Mouse (Mus musculus) kidney, adult 2 months (tissue): ENCODE measurements around the gene Gid4. TPM values are rescaled to one million over a fixed set of nuclear protein-coding genes. Genes with fewer than 3 reads are reported as not detected.

Experiments used
- DNase-seq: peaks from one replicate; pipeline ENCODE4 v3.0.0; 2021
- H3K27ac ChIP-seq: fragments of 200-500 bp; 2 replicates; pipeline ENCODE4 v1.5.1; 2012; ENCODE audit warnings: low read depth, low read length, control low read depth, inconsistent platforms; ENCODE audit not compliant: insufficient read depth
- H3K27me3 ChIP-seq: fragments of 200-500 bp; replicated peaks from 2 replicates; pipeline ENCODE4 v1.6.1; 2012; ENCODE audit warnings: mild to moderate bottlenecking, moderate library complexity, low read length, inconsistent platforms; ENCODE audit not compliant: control insufficient read depth, insufficient read depth
- H3K36me3 ChIP-seq: fragments of 200-500 bp; 2 replicates; pipeline ENCODE4 v1.6.1; 2012; ENCODE audit warnings: mild to moderate bottlenecking, moderate library complexity, low read length, inconsistent platforms; ENCODE audit not compliant: control insufficient read depth, insufficient read depth
- H3K4me1 ChIP-seq: fragments of 200-500 bp; 2 replicates; pipeline ENCODE4 v1.6.1; 2011; ENCODE audit warnings: low read length; ENCODE audit not compliant: control insufficient read depth, insufficient read depth
- H3K4me3 ChIP-seq: fragments of 200-500 bp; 2 replicates; pipeline ENCODE4 v1.5.1; 2011; ENCODE audit warnings: mild to moderate bottlenecking, low read depth, low read length, control low read depth; ENCODE audit not compliant: insufficient read depth
- CTCF ChIP-seq: fragments of 200-500 bp; conservative IDR thresholded peaks from 2 replicates; pipeline ENCODE4 v1.5.1; 2011; ENCODE audit warnings: low read depth, mild to moderate bottlenecking, control low read depth, low read length, moderate library complexity, mixed read lengths; ENCODE audit not compliant: insufficient read depth, insufficient read length
- POLR2A ChIP-seq: fragments of 200-500 bp; IDR thresholded peaks from one replicate; pipeline ENCODE4 v1.6.1; 2011; ENCODE audit warnings: low read depth, low read length, control low read depth
- WGBS: fragments of 180-500 bp; shearing (Covaris S2); methylation state at CpG from one replicate; pipeline ENCODE4 v1.1.7; 2018; 5-methylcytosine and 5-hydroxymethylcytosine counted together
- polyA plus RNA-seq: library from polyadenylated mRNA; depleted of rRNA; stranded (reverse); fragments of >200 nt; gene quantifications from 2 replicates; pipeline ENCODE4 v1.2.3, GENCODE M21; 2012

Gid4 gene
- polyA plus RNA-seq, 1 experiment, result 25.5 TPM

DNA sequence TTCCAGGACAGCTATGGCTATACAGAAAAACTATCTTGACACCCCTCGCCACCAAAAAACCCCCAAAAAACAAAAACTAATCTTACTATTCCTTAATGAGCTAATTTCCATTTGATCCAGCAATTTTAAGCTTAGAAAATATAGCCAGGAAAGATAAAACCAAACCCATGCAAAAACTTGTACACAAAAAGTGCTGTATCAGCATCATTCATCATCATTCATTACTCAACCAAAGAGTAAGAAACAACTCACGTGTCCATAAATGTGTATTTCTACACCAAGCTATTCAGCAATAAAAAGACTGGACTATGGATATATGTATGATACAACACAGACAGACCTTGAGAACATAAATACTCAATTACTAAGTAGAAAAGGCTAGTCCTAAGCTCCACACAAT is 4.0 kb upstream of the Gid4 start:
- no peak overlapping the region for H3K4me3 ChIP-seq
- no peaks in the 10 kb centered on the region for H3K27me3 ChIP-seq
- H3K4me1 ChIP-seq, result 0 out of 2 replicates have a peak, but pooled peaks cover 5% of the 10 kb centered on the region
- H3K36me3 ChIP-seq, result peaks cover 2% of the 10 kb centered on the region
- H3K27ac ChIP-seq, result no peak overlapping the region
- DNase-seq, result no peak
- no peak for TF ChIP-seq CTCF
- WGBS, result 75% methylated on average over 2 of the region's 2 CpGs

DNA sequence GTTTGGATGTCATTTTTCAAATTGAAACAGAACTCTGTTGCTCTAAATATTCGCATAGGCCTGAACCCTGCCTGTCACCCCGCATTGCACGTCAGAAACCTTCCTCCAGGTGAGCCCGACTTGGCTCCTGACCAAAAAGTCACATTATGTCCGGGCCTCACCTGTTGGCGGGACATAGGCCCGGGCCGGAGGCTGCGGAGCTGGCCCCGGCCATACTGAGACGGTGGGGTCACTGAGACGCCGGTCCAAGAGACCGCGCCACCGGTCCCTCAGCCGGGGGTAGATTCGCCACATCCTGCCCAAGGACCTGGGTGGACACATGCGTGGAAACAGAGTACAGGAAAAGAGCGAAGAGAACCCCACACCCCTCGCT is 369 bp upstream of the Gid4 start:
- H3K36me3 ChIP-seq, result no peaks in the 10 kb centered on the region
- WGBS, result under 1% methylated on average over 21 of the region's 21 CpGs
- H3K4me3 ChIP-seq, result peak overlapping the region; percentile 72
- H3K27me3 ChIP-seq, result no peaks in the 10 kb centered on the region
- DNase-seq, result no peak
- peak overlapping the region; percentile 8; the same call in 1 of the 2 replicates for H3K27ac ChIP-seq
- TF ChIP-seq CTCF, result no peak
- TF ChIP-seq POLR2A, result no peak
- H3K4me1 ChIP-seq, result peaks cover 11% of the 10 kb centered on the region; the same call in 1 of the 2 replicates

DNA sequence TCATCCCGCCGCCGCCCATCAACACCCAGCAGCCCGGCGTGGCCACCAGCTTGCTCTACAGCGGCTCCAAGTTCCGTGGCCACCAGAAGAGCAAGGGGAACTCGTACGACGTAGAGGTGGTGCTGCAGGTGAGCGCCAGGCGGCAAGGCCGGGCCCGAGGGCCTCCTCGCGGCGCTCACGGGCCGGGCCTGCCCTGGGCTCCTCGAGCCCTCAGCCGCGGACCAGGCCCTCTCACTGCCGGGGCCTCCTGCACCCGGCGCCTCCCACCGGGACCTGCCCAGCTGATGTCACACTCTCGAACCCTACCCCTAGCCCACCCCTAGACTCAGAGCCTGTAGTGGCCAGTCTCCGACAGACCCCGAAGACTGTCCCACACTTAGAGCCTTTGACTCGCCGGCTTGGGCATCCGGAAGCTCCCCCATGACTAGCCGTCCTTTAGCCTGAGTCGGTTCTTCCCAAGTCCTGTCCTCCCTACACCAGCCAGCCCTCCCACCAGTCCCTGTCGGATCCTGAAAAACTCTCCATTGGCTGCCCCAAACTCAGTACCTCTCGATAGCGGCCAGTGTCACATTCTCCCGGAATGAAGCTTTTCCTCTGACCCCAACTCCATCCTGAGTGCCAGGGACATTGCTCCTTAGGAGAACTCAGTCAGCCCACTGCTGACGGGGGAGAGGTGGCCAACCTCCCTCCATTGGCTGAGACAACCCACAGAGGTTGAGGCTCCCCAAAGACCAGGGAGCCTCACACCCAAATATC is 950 bp downstream of the Gid4 start, which contains the start of gene Atpaf2:
TSS of gene Atpaf2 (minus strand) at position 741 of the 756 bp plus-strand sequence.
- H3K27ac ChIP-seq, result peak within 1 kb of the TSS; percentile 66
- H3K27me3 ChIP-seq, result no peaks in the 10 kb centered on the region
- no peaks in the 10 kb centered on the region for H3K36me3 ChIP-seq
- TF ChIP-seq POLR2A (no peak), CTCF (no peak)
- H3K4me1 ChIP-seq, result peaks cover 12% of the 10 kb centered on the region; the same call in 1 of the 2 replicates
- H3K4me3 ChIP-seq, result peak within 1 kb of the TSS; percentile 68
- DNase-seq, result no peak
- WGBS, result under 1% methylated on average over 39 of the region's 39 CpGs

DNA sequence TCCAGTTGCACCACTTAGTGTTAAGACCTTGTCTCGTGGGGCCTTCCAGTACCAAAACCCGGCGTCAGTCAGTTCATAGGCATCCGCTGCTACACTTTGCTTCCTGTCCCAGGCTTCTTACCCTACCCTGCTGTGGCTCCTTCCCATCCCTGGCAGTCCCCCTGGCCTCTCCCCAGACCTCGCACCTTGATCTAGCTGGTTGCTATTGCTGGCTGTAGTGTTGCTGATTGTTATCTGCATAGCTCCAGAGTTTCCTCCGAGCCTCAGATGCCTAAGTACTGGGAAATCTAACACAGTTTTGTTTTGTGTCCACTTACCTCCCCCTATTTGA is 1.5 kb downstream of the Gid4 start:
- Histone ChIP-seq H3K4me1 (peaks cover 18% of the 10 kb centered on the region; the same call in 1 of the 2 replicates), H3K27me3 (no peaks in the 10 kb centered on the region), H3K36me3 (no peaks in the 10 kb centered on the region), H3K4me3 (peak overlapping the region; percentile 68), H3K27ac (no peak overlapping the region)
- TF ChIP-seq POLR2A, result no peak
- no peak for TF ChIP-seq CTCF
- WGBS, result 15% methylated on average over 6 of the region's 6 CpGs
- peak; percentile 15 for DNase-seq

DNA sequence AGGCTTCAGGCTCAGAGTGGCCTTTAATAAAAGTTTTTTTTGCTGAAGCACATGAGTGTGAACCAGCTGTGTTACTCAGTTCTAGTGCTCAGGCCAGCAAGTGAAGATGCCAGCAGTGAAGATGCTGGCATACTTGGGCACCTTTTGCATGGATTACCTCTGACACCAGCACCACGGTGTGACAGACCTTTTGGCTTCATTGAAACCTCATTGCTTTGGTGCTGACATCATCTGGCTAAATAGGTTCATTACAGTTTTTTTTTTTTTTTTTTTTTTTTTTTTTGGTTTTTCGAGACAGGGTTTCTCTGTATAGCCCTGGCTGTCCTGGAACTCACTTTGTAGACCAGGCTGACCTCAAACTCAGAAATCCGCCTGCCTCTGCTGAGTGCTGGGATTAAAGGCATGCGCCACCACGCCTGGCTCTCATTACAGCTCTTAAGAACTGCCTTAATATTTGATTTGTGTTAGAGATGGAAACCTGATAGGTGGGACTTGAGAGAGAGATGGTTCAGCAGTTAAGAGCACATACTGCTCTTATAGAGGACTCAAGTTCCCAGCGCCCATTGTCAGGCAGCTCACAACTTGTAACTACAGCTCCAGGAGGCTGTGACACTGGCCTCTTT is 5.2 kb downstream of the Gid4 start:
- no peak overlapping the region for H3K27ac ChIP-seq
- H3K4me3 ChIP-seq, result no peak overlapping the region
- H3K4me1 ChIP-seq, result peaks cover 15% of the 10 kb centered on the region; the same call in 1 of the 2 replicates
- WGBS, result 51% methylated on average over 6 of the region's 6 CpGs
- no peaks in the 10 kb centered on the region for H3K27me3 ChIP-seq
- TF ChIP-seq POLR2A, result no peak
- TF ChIP-seq CTCF, result 0 out of 2 replicates have a peak, but pooled peaks have one; percentile 20
- peak; percentile 21 for DNase-seq
- no peaks in the 10 kb centered on the region for H3K36me3 ChIP-seq

DNA sequence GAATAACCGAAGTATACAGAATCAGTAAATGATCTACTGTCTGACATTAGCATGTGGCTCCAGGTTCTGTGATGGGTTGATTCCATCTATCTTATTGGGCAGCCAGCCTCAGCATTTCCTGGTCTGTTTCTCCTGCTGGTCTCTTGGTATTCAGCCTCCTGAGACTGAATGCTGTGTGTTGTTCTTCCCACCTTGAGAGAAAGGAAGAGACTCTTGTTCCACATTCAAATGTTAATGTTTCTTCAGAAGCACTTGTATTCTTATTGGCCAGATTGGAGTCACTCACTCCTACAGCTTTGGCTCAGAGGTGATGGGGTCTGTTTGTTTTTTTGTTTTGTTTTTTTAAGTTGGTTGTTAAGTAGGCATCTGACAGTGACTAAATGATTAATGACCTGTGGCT is 6.1 kb downstream of the Gid4 start:
- Histone ChIP-seq H3K4me3 (no peak overlapping the region), H3K27ac (no peak overlapping the region; the same call in 1 of the 2 replicates), H3K27me3 (no peaks in the 10 kb centered on the region), H3K36me3 (no peaks in the 10 kb centered on the region; the same call in 1 of the 2 replicates), H3K4me1 (peaks cover 13% of the 10 kb centered on the region; the same call in 1 of the 2 replicates)
- TF ChIP-seq CTCF (no peak), POLR2A (no peak)
- 55% methylated on average over 1 of the region's 1 CpGs for WGBS
- DNase-seq, result no peak

DNA sequence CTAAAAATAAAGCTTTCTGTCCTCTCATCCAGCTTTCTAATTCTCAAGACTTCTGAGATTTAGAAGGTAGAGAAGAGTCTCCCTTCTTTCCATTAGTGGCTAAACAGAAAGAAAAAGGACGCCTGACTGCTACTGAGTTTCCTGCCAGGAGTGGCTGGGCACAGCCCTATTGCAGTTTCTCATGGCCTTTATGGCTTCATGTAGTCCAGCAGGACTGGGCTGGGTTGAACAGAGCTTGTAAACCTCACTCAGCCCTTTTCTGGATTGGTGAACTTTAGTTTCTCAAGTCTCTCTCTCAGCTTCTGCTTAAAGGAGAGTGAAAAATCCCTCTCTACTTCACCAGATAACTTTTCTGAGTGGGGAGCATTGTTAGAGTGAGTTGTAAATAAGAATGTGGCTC is 9.5 kb downstream of the Gid4 start:
- H3K4me1 ChIP-seq, result peaks cover 8% of the 10 kb centered on the region; the same call in 1 of the 2 replicates
- TF ChIP-seq POLR2A (no peak), CTCF (no peak)
- WGBS, result 85% methylated on average over 1 of the region's 1 CpGs
- no peak overlapping the region for H3K4me3 ChIP-seq
- no peak overlapping the region for H3K27ac ChIP-seq
- no peak for DNase-seq
- no peaks in the 10 kb centered on the region for H3K27me3 ChIP-seq
- no peaks in the 10 kb centered on the region; the same call in 1 of the 2 replicates for H3K36me3 ChIP-seq
